Mouse (Mus musculus) forebrain, embryonic 12.5 days (tissue): ENCODE measurements around the gene Tspan11. TPM values are rescaled to one million over a fixed set of nuclear protein-coding genes. Genes with fewer than 3 reads are reported as not detected.

Experiments
- ATAC-seq: fragments of 200-750 bp; cut with Nextera tagmentation; 2 replicates; pipeline ENCODE4 v1.8.0; 2017; ENCODE audit warnings: moderate TSS enrichment; ENCODE audit not compliant: low FRiP score
- H3K27ac ChIP-seq: fragments of 300-500 bp; sonication (generic); 2 replicates; pipeline ENCODE4 v1.5.1; 2016; ENCODE audit warnings: mild to moderate bottlenecking
- H3K27me3 ChIP-seq: fragments of 300-500 bp; sonication (generic); 2 replicates; pipeline ENCODE4 v1.6.1; 2016; ENCODE audit warnings: mild to moderate bottlenecking
- H3K36me3 ChIP-seq: fragments of 300-500 bp; sonication (generic); replicated peaks from 2 replicates; pipeline ENCODE4 v1.6.1; 2016; ENCODE audit warnings: mild to moderate bottlenecking
- H3K4me1 ChIP-seq: fragments of 300-500 bp; sonication (generic); 2 replicates; pipeline ENCODE4 v1.6.1; 2016
- H3K4me2 ChIP-seq: fragments of 300-500 bp; sonication (generic); 2 replicates; pipeline ENCODE4 v1.6.1; 2016; ENCODE audit warnings: mild to moderate bottlenecking, moderate library complexity
- H3K4me3 ChIP-seq: fragments of 300-500 bp; sonication (generic); replicated peaks from 2 replicates; pipeline ENCODE4 v1.5.1; 2016; ENCODE audit warnings: mild to moderate bottlenecking
- H3K9ac ChIP-seq: fragments of 300-500 bp; sonication (generic); 2 replicates; pipeline ENCODE4 v1.6.1; 2016; ENCODE audit warnings: mild to moderate bottlenecking
- H3K9me3 ChIP-seq: fragments of 300-500 bp; sonication (generic); 2 replicates; pipeline ENCODE4 v1.6.1; 2016
- WGBS: fragments of 180-500 bp; shearing (Covaris S2); methylation state at CpG from one replicate; pipeline ENCODE4 v1.1.7; 2016; 5-methylcytosine and 5-hydroxymethylcytosine counted together
- polyA plus RNA-seq: library from polyadenylated mRNA; unstranded; fragments of >200 nt; fragmentation: Nextera tagmentation; extraction: Ambion mirVana; gene quantifications from 2 replicates; pipeline ENCODE4 v1.2.1, GENCODE M21; 2016

Tspan11 gene
- polyA plus RNA-seq, 1 experiment from 2014 or later = 13.0 TPM

GRCm38 (mm10) chr6:127948656-127949055 lies 61.3 kb downstream of the Tspan11 start:
- no peaks in the 10 kb centered on the region for H3K4me1 ChIP-seq
- H3K9me3 ChIP-seq = no peaks in the 10 kb centered on the region
- no peak overlapping the region for H3K9ac ChIP-seq
- H3K4me3 ChIP-seq = no peak overlapping the region
- H3K4me2 ChIP-seq = no peak overlapping the region
- H3K27me3 ChIP-seq = no peaks in the 10 kb centered on the region
- no peak for ATAC-seq
- no peaks in the 10 kb centered on the region; the same call in 1 of the 2 replicates for H3K36me3 ChIP-seq
- no peak overlapping the region for H3K27ac ChIP-seq
- WGBS = 80% methylated on average over 9 of the region's 9 CpGs

- H3K9ac ChIP-seq = no peak overlapping the region
- WGBS = 89% methylated on average over 7 of the region's 7 CpGs
- no peak for ATAC-seq
Measured at GRCm38 (mm10) chr6:127949885-127950284, 62.5 kb downstream of the Tspan11 start.

GRCm38 (mm10) chr6:127953071-127953470 lies 65.7 kb downstream of the Tspan11 start:
- Histone ChIP-seq H3K9me3 (no peaks in the 10 kb centered on the region), H3K4me3 (no peak overlapping the region), H3K4me2 (no peak overlapping the region), H3K27me3 (no peaks in the 10 kb centered on the region), H3K27ac (no peak overlapping the region), H3K4me1 (no peaks in the 10 kb centered on the region), H3K36me3 (no peaks in the 10 kb centered on the region; the same call in 1 of the 2 replicates), H3K9ac (no peak overlapping the region)
- no peak for ATAC-seq
- 76% methylated on average over 4 of the region's 4 CpGs for WGBS

More at GRCm38 (mm10) chr6:127949885-127950284, 62.5 kb downstream of the Tspan11 start:
- Histone ChIP-seq H3K4me1 (no peaks in the 10 kb centered on the region), H3K4me3 (no peak overlapping the region), H3K27me3 (no peaks in the 10 kb centered on the region), H3K27ac (no peak overlapping the region), H3K9me3 (no peaks in the 10 kb centered on the region), H3K4me2 (no peak overlapping the region), H3K36me3 (no peaks in the 10 kb centered on the region; the same call in 1 of the 2 replicates)

GRCm38 (mm10) chr6:127956172-127956571 lies 68.8 kb downstream of the Tspan11 start:
- H3K27ac ChIP-seq = no peak overlapping the region
- no peaks in the 10 kb centered on the region for H3K36me3 ChIP-seq
- WGBS = 88% methylated on average over 5 of the region's 5 CpGs
- no peak for ATAC-seq
- no peak overlapping the region for H3K9ac ChIP-seq
- no peak overlapping the region for H3K4me3 ChIP-seq
- no peaks in the 10 kb centered on the region for H3K9me3 ChIP-seq
- H3K27me3 ChIP-seq = no peaks in the 10 kb centered on the region
- no peak overlapping the region for H3K4me2 ChIP-seq
- no peaks in the 10 kb centered on the region for H3K4me1 ChIP-seq

GRCm38 (mm10) chr6:127960203-127960602 lies 72.8 kb downstream of the Tspan11 start:
- 97% methylated on average over 1 of the region's 1 CpGs for WGBS

GRCm38 (mm10) chr6:127965497-127965896 lies 78.1 kb downstream of the Tspan11 start:
- 42% methylated on average over 8 of the region's 8 CpGs for WGBS
- H3K9ac ChIP-seq = no peak overlapping the region
- ATAC-seq = peak; percentile 55

More at GRCm38 (mm10) chr6:127960203-127960602, 72.8 kb downstream of the Tspan11 start:
- Histone ChIP-seq H3K36me3 (no peaks in the 10 kb centered on the region), H3K4me3 (no peak overlapping the region), H3K4me2 (no peak overlapping the region), H3K27me3 (no peaks in the 10 kb centered on the region), H3K27ac (no peak overlapping the region), H3K4me1 (no peaks in the 10 kb centered on the region), H3K9me3 (no peaks in the 10 kb centered on the region), H3K9ac (no peak overlapping the region)
- ATAC-seq = no peak

GRCm38 (mm10) chr6:127969709-127970108 lies 82.3 kb downstream of the Tspan11 start:
- no peak for ATAC-seq
- H3K4me1 ChIP-seq = peaks cover 27% of the 10 kb centered on the region
- 0 out of 2 replicates have a peak, but pooled peaks cover 2% of the 10 kb centered on the region for H3K36me3 ChIP-seq
- WGBS = 73% methylated on average over 7 of the region's 7 CpGs
- H3K9ac ChIP-seq = no peak overlapping the region
- no peak overlapping the region for H3K4me3 ChIP-seq
- no peaks in the 10 kb centered on the region for H3K9me3 ChIP-seq
- H3K27ac ChIP-seq = no peak overlapping the region
- H3K27me3 ChIP-seq = no peaks in the 10 kb centered on the region
- H3K4me2 ChIP-seq = no peak overlapping the region

More at GRCm38 (mm10) chr6:127965497-127965896, 78.1 kb downstream of the Tspan11 start:
- no peak overlapping the region for H3K4me3 ChIP-seq
- no peak overlapping the region for H3K27ac ChIP-seq
- 0 out of 2 replicates have a peak, but pooled peaks cover 10% of the 10 kb centered on the region for H3K4me1 ChIP-seq
- H3K27me3 ChIP-seq = no peaks in the 10 kb centered on the region
- H3K4me2 ChIP-seq = no peak overlapping the region
- H3K9me3 ChIP-seq = no peaks in the 10 kb centered on the region
- no peaks in the 10 kb centered on the region for H3K36me3 ChIP-seq

GRCm38 (mm10) chr6:127970120-127970519 lies 82.7 kb downstream of the Tspan11 start:
- 8% methylated on average over 7 of the region's 7 CpGs for WGBS
- H3K4me1 ChIP-seq = peaks cover 28% of the 10 kb centered on the region
- H3K36me3 ChIP-seq = 0 out of 2 replicates have a peak, but pooled peaks cover 2% of the 10 kb centered on the region
- peak; percentile 59; the same call in 1 of the 2 replicates for ATAC-seq
- H3K9me3 ChIP-seq = no peaks in the 10 kb centered on the region
- H3K4me2 ChIP-seq = no peak overlapping the region
- H3K27me3 ChIP-seq = no peaks in the 10 kb centered on the region
- H3K9ac ChIP-seq = no peak overlapping the region
- no peak overlapping the region for H3K27ac ChIP-seq
- no peak overlapping the region for H3K4me3 ChIP-seq

- H3K27ac ChIP-seq = no peak overlapping the region
- ATAC-seq = no peak
Measured at GRCm38 (mm10) chr6:127970848-127971247, 83.5 kb downstream of the Tspan11 start.

GRCm38 (mm10) chr6:127971931-127972330 lies 84.5 kb downstream of the Tspan11 start:
- Histone ChIP-seq H3K9ac (no peak overlapping the region), H3K27me3 (no peaks in the 10 kb centered on the region), H3K4me1 (peaks cover 19% of the 10 kb centered on the region), H3K27ac (no peak overlapping the region), H3K9me3 (no peaks in the 10 kb centered on the region), H3K4me2 (no peak overlapping the region), H3K4me3 (no peak overlapping the region), H3K36me3 (0 out of 2 replicates have a peak, but pooled peaks cover 2% of the 10 kb centered on the region)
- WGBS = 80% methylated on average over 5 of the region's 5 CpGs
- ATAC-seq = no peak

More at GRCm38 (mm10) chr6:127970848-127971247, 83.5 kb downstream of the Tspan11 start:
- H3K36me3 ChIP-seq = 0 out of 2 replicates have a peak, but pooled peaks cover 2% of the 10 kb centered on the region
- H3K4me2 ChIP-seq = no peak overlapping the region
- H3K9ac ChIP-seq = no peak overlapping the region
- H3K27me3 ChIP-seq = no peaks in the 10 kb centered on the region
- H3K4me1 ChIP-seq = peaks cover 22% of the 10 kb centered on the region
- H3K9me3 ChIP-seq = no peaks in the 10 kb centered on the region
- H3K4me3 ChIP-seq = no peak overlapping the region
- 63% methylated on average over 5 of the region's 5 CpGs for WGBS

- H3K27me3 ChIP-seq = no peaks in the 10 kb centered on the region
- peaks cover 18% of the 10 kb centered on the region for H3K4me1 ChIP-seq
- H3K27ac ChIP-seq = no peak overlapping the region
- no peak overlapping the region for H3K4me2 ChIP-seq
- no peak overlapping the region for H3K9ac ChIP-seq
- H3K9me3 ChIP-seq = no peaks in the 10 kb centered on the region
- no peak overlapping the region for H3K4me3 ChIP-seq
- H3K36me3 ChIP-seq = 0 out of 2 replicates have a peak, but pooled peaks cover 2% of the 10 kb centered on the region
- ATAC-seq = no peak
- 33% methylated on average over 6 of the region's 6 CpGs for WGBS
Measured at GRCm38 (mm10) chr6:127973553-127973952, 86.2 kb downstream of the Tspan11 start.

- Histone ChIP-seq H3K36me3 (0 out of 2 replicates have a peak, but pooled peaks cover 2% of the 10 kb centered on the region), H3K9ac (no peak overlapping the region), H3K9me3 (no peaks in the 10 kb centered on the region), H3K4me2 (no peak overlapping the region), H3K27me3 (no peaks in the 10 kb centered on the region), H3K4me3 (no peak overlapping the region), H3K4me1 (peaks cover 18% of the 10 kb centered on the region), H3K27ac (0 out of 2 replicates have a peak overlapping the region, but pooled peaks have one; percentile 6)
- 64% methylated on average over 9 of the region's 9 CpGs for WGBS
- no peak for ATAC-seq
Measured at GRCm38 (mm10) chr6:127974000-127974399, 86.6 kb downstream of the Tspan11 start.

- Histone ChIP-seq H3K4me2 (no peak overlapping the region), H3K4me3 (no peak overlapping the region), H3K9me3 (no peaks in the 10 kb centered on the region), H3K36me3 (0 out of 2 replicates have a peak, but pooled peaks cover 2% of the 10 kb centered on the region), H3K27ac (no peak overlapping the region), H3K4me1 (peaks cover 33% of the 10 kb centered on the region), H3K9ac (no peak overlapping the region), H3K27me3 (0 out of 2 replicates have a peak, but pooled peaks cover 5% of the 10 kb centered on the region)
- ATAC-seq = no peak
- 84% methylated on average over 6 of the region's 6 CpGs for WGBS
Measured at GRCm38 (mm10) chr6:127976695-127977094, 89.3 kb downstream of the Tspan11 start.
